Mouse (Mus musculus): ENCODE data around the gene Rabggtb. TPM values are rescaled to one million over a fixed set of nuclear protein-coding genes. Genes with fewer than 3 reads are reported as not detected.
A peak's percentile ranks its signal among the peaks of the same experiment; 100 is the strongest.

Gene Rabggtb
- polyA plus RNA-seq, 1 experiment from 2014 or later: 52.6 TPM

- Histone ChIP-seq H3K27ac (ENCODE audit: poor library complexity, severe bottlenecking) (peak overlapping the region; percentile 94), H3K4me1 (replicated peaks) (peaks cover 21% of the 10 kb centered on the region), H3K9me3 (replicated peaks) (no peaks in the 10 kb centered on the region), H3K9ac (peak overlapping the region; percentile 54; the same call in 1 of the 2 replicates), H3K4me3 (peak overlapping the region; percentile 87), H3K4me2 (peak overlapping the region; percentile 77), H3K27me3 (replicated peaks) (no peaks in the 10 kb centered on the region), H3K36me3 (peaks cover 24% of the 10 kb centered on the region)
- no peak for ATAC-seq (ENCODE audit: insufficient number of reproducible peaks, low FRiP score)
- WGBS: 42% methylated on average over 12 of the region's 12 CpGs
Measured at GRCm38 (mm10) chr3:153943003-153943640, 30.3 kb upstream of the Rabggtb start.

- WGBS: 84% methylated on average over 13 of the region's 13 CpGs
- no peak for ATAC-seq (ENCODE audit: insufficient number of reproducible peaks, low FRiP score)
Measured at GRCm38 (mm10) chr3:153941613-153942012, 28.8 kb upstream of the Rabggtb start.

GRCm38 (mm10) chr3:153940486-153940885, 27.7 kb upstream of the Rabggtb start:
- Histone ChIP-seq H3K4me1 (replicated peaks) (peaks cover 33% of the 10 kb centered on the region), H3K27ac (ENCODE audit: poor library complexity, severe bottlenecking) (no peak overlapping the region), H3K36me3 (peaks cover 42% of the 10 kb centered on the region), H3K9me3 (replicated peaks) (no peaks in the 10 kb centered on the region), H3K4me2 (no peak overlapping the region), H3K27me3 (replicated peaks) (no peaks in the 10 kb centered on the region), H3K9ac (no peak overlapping the region), H3K4me3 (no peak overlapping the region)
- no peak for ATAC-seq (ENCODE audit: insufficient number of reproducible peaks, low FRiP score)
- WGBS: 81% methylated on average over 9 of the region's 9 CpGs

More at GRCm38 (mm10) chr3:153941613-153942012, 28.8 kb upstream of the Rabggtb start:
- Histone ChIP-seq H3K4me3 (no peak overlapping the region), H3K36me3 (peaks cover 39% of the 10 kb centered on the region), H3K9me3 (replicated peaks) (no peaks in the 10 kb centered on the region), H3K27ac (ENCODE audit: poor library complexity, severe bottlenecking) (no peak overlapping the region), H3K4me2 (no peak overlapping the region), H3K9ac (no peak overlapping the region), H3K27me3 (replicated peaks) (no peaks in the 10 kb centered on the region), H3K4me1 (replicated peaks) (peaks cover 27% of the 10 kb centered on the region)

- Histone ChIP-seq H3K4me3 (no peak overlapping the region), H3K27me3 (replicated peaks) (no peaks in the 10 kb centered on the region), H3K9me3 (replicated peaks) (no peaks in the 10 kb centered on the region), H3K9ac (no peak overlapping the region), H3K4me2 (no peak overlapping the region), H3K36me3 (peaks cover 45% of the 10 kb centered on the region), H3K27ac (ENCODE audit: poor library complexity, severe bottlenecking) (no peak overlapping the region), H3K4me1 (replicated peaks) (peaks cover 34% of the 10 kb centered on the region)
- no peak for ATAC-seq (ENCODE audit: insufficient number of reproducible peaks, low FRiP score)
- 52% methylated on average over 8 of the region's 8 CpGs for WGBS
Measured at GRCm38 (mm10) chr3:153940021-153940420, 27.2 kb upstream of the Rabggtb start.

- Histone ChIP-seq H3K4me2 (no peak overlapping the region), H3K36me3 (peaks cover 70% of the 10 kb centered on the region), H3K9ac (no peak overlapping the region), H3K4me1 (replicated peaks) (peaks cover 23% of the 10 kb centered on the region), H3K27ac (ENCODE audit: poor library complexity, severe bottlenecking) (0 out of 2 replicates have a peak overlapping the region, but pooled peaks have one; percentile 5), H3K4me3 (no peak overlapping the region), H3K27me3 (replicated peaks) (no peaks in the 10 kb centered on the region), H3K9me3 (replicated peaks) (no peaks in the 10 kb centered on the region)
- ATAC-seq (ENCODE audit: insufficient number of reproducible peaks, low FRiP score): no peak
- WGBS: 89% methylated on average over 17 of the region's 17 CpGs
Measured at GRCm38 (mm10) chr3:153937116-153937810, 24.5 kb upstream of the Rabggtb start.

GRCm38 (mm10) chr3:153935878-153936277, 23.1 kb upstream of the Rabggtb start:
- no peaks in the 10 kb centered on the region for H3K27me3 ChIP-seq (replicated peaks)
- peak overlapping the region; percentile 27; the same call in 1 of the 2 replicates for H3K9ac ChIP-seq
- H3K27ac ChIP-seq (ENCODE audit: poor library complexity, severe bottlenecking): peak overlapping the region; percentile 98
- no peak overlapping the region for H3K4me3 ChIP-seq
- peak; percentile 65 for ATAC-seq (ENCODE audit: insufficient number of reproducible peaks, low FRiP score)
- H3K4me1 ChIP-seq (replicated peaks): peaks cover 23% of the 10 kb centered on the region
- no peaks in the 10 kb centered on the region for H3K9me3 ChIP-seq (replicated peaks)
- peaks cover 75% of the 10 kb centered on the region for H3K36me3 ChIP-seq
- H3K4me2 ChIP-seq: peak overlapping the region; percentile 18; the same call in 1 of the 2 replicates
- WGBS: 40% methylated on average over 9 of the region's 9 CpGs

- H3K9me3 ChIP-seq (replicated peaks): no peaks in the 10 kb centered on the region
- H3K27ac ChIP-seq (ENCODE audit: poor library complexity, severe bottlenecking): no peak overlapping the region
- WGBS: 86% methylated on average over 5 of the region's 5 CpGs
- no peaks in the 10 kb centered on the region for H3K27me3 ChIP-seq (replicated peaks)
- H3K4me3 ChIP-seq: no peak overlapping the region
- H3K9ac ChIP-seq: no peak overlapping the region
- H3K36me3 ChIP-seq: peaks cover 81% of the 10 kb centered on the region
- no peak overlapping the region for H3K4me2 ChIP-seq
- peaks cover 16% of the 10 kb centered on the region for H3K4me1 ChIP-seq (replicated peaks)
- ATAC-seq (ENCODE audit: insufficient number of reproducible peaks, low FRiP score): no peak
Measured at GRCm38 (mm10) chr3:153932461-153932860, 19.7 kb upstream of the Rabggtb start.

- no peaks in the 10 kb centered on the region for H3K9me3 ChIP-seq (replicated peaks)
- no peak overlapping the region for H3K9ac ChIP-seq
- no peak for ATAC-seq (ENCODE audit: insufficient number of reproducible peaks, low FRiP score)
- H3K27ac ChIP-seq (ENCODE audit: poor library complexity, severe bottlenecking): no peak overlapping the region
- H3K4me3 ChIP-seq: no peak overlapping the region
- no peaks in the 10 kb centered on the region for H3K4me1 ChIP-seq (replicated peaks)
- no peaks in the 10 kb centered on the region for H3K27me3 ChIP-seq (replicated peaks)
- 91% methylated on average over 11 of the region's 11 CpGs for WGBS
- no peak overlapping the region for H3K4me2 ChIP-seq
- H3K36me3 ChIP-seq: peaks cover 86% of the 10 kb centered on the region
Measured at GRCm38 (mm10) chr3:153929526-153929925, 16.7 kb upstream of the Rabggtb start.

GRCm38 (mm10) chr3:153926333-153926732, 13.5 kb upstream of the Rabggtb start:
- no peaks in the 10 kb centered on the region for H3K4me1 ChIP-seq (replicated peaks)
- no peaks in the 10 kb centered on the region for H3K27me3 ChIP-seq (replicated peaks)
- 90% methylated on average over 7 of the region's 7 CpGs for WGBS
- H3K36me3 ChIP-seq: peaks cover 79% of the 10 kb centered on the region
- H3K27ac ChIP-seq (ENCODE audit: poor library complexity, severe bottlenecking): no peak overlapping the region
- no peak overlapping the region for H3K4me3 ChIP-seq
- no peaks in the 10 kb centered on the region for H3K9me3 ChIP-seq (replicated peaks)
- H3K9ac ChIP-seq: no peak overlapping the region
- no peak overlapping the region for H3K4me2 ChIP-seq
- no peak for ATAC-seq (ENCODE audit: insufficient number of reproducible peaks, low FRiP score)

- peaks cover 50% of the 10 kb centered on the region for H3K36me3 ChIP-seq
Measured at GRCm38 (mm10) chr3:153921147-153921910, 8.5 kb upstream of the Rabggtb start.

GRCm38 (mm10) chr3:153917200-153917599, 4.4 kb upstream of the Rabggtb start:
- Histone ChIP-seq H3K4me1 (replicated peaks) (peaks cover 3% of the 10 kb centered on the region; the same call in 1 of the 2 replicates), H3K36me3 (peaks cover 21% of the 10 kb centered on the region), H3K27me3 (replicated peaks) (no peaks in the 10 kb centered on the region), H3K9ac (no peak overlapping the region), H3K27ac (ENCODE audit: poor library complexity, severe bottlenecking) (no peak overlapping the region), H3K4me3 (no peak overlapping the region), H3K9me3 (replicated peaks) (no peaks in the 10 kb centered on the region), H3K4me2 (no peak overlapping the region)
- WGBS: 29% methylated on average over 1 of the region's 1 CpGs
- no peak for ATAC-seq (ENCODE audit: insufficient number of reproducible peaks, low FRiP score)

More at GRCm38 (mm10) chr3:153921147-153921910, 8.5 kb upstream of the Rabggtb start:
- Histone ChIP-seq H3K4me1 (replicated peaks) (no peaks in the 10 kb centered on the region), H3K27ac (ENCODE audit: poor library complexity, severe bottlenecking) (no peak overlapping the region), H3K9ac (no peak overlapping the region), H3K27me3 (replicated peaks) (no peaks in the 10 kb centered on the region), H3K9me3 (replicated peaks) (no peaks in the 10 kb centered on the region), H3K4me2 (no peak overlapping the region), H3K4me3 (no peak overlapping the region)
- WGBS: 87% methylated on average over 10 of the region's 10 CpGs
- ATAC-seq (ENCODE audit: insufficient number of reproducible peaks, low FRiP score): no peak
